Mouse (Mus musculus): ENCODE measurements at regions not wholly inside any gene's neighbourhood (a gene's known extent, or its start where the extent isn't known, plus 50 kb on each side); places are given as distances from the start of the nearest gene placed in this dataset.

- no peak for DNase-seq (ENCODE audit: low spot score)
Measured at GRCm38 (mm10) chr7:69326311-69326710, 577.3 kb upstream of the Arrdc4 start.

GRCm38 (mm10) chr7:69277056-69277705 lies 528.1 kb upstream of the Arrdc4 start:
- no peak for DNase-seq (ENCODE audit: low spot score)

GRCm38 (mm10) chr7:69276376-69277055 lies 527.5 kb upstream of the Arrdc4 start:
- DNase-seq (ENCODE audit: low spot score), result peak; percentile 22

- peak; percentile 2 for DNase-seq (ENCODE audit: low spot score)
Measured at GRCm38 (mm10) chr7:69273670-69274069, 524.6 kb upstream of the Arrdc4 start.

DNA sequence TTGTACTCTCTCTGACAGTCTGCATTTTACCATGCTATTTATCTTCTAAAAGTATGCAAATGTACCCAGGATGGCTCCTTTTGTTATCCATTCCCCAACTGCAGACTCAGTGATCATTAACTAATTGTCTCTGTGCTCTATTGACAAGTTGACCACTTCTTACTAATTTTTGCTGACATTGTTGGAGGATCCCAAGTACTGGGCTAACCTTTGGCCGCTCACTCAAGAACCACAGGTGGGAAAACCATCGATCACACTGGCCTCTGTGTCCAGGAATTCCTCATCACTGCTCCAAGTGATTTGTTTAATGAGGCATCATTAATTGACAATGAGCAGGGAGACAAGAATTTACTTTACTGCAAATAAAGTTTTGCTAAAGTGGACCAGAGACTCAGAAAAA lies 495.5 kb upstream of the Arrdc4 start:
- DNase-seq (ENCODE audit: low spot score), result no peak

- DNase-seq (ENCODE audit: low spot score), result peak; percentile 48
Measured at GRCm38 (mm10) chr7:69233296-69233695, 484.3 kb upstream of the Arrdc4 start.

- DNase-seq (ENCODE audit: low spot score), result peak; percentile 33
Measured at GRCm38 (mm10) chr7:69217871-69218270, 468.8 kb upstream of the Arrdc4 start.

Data from layer of hippocampus, adult 9-10 months (tissue).